Mouse (Mus musculus): ENCODE measurements around the gene Sergef. TPM values are rescaled to one million over a fixed set of nuclear protein-coding genes. Genes with fewer than 3 reads are reported as not detected.
A peak's percentile ranks its signal among the peaks of the same experiment; 100 is the strongest.

Sergef gene
- polyA plus RNA-seq, 1 experiment from 2014 or later: 15.0 TPM

- Histone ChIP-seq H3K27me3 (no peaks in the 10 kb centered on the region), H3K9me3 (replicated peaks) (no peaks in the 10 kb centered on the region), H3K9ac (no peak overlapping the region), H3K4me3 (replicated peaks) (no peak overlapping the region), H3K27ac (replicated peaks) (no peak overlapping the region), H3K4me2 (replicated peaks) (no peak overlapping the region), H3K4me1 (peaks cover 13% of the 10 kb centered on the region; the same call in 1 of the 2 replicates), H3K36me3 (0 out of 2 replicates have a peak, but pooled peaks cover 1% of the 10 kb centered on the region)
- ATAC-seq (ENCODE audit: insufficient number of reproducible peaks, low FRiP score, low TSS enrichment, low read depth): no peak
- WGBS: 56% methylated on average over 5 of the region's 5 CpGs
These were observed 24.2 kb downstream of the Sergef start for GRCm38 (mm10) chr7:46615256-46615977.

GRCm38 (mm10) chr7:46614263-46614662 lies 25.3 kb downstream of the Sergef start:
- H3K27me3 ChIP-seq: no peaks in the 10 kb centered on the region
- peaks cover 13% of the 10 kb centered on the region; the same call in 1 of the 2 replicates for H3K4me1 ChIP-seq
- no peak overlapping the region for H3K4me3 ChIP-seq (replicated peaks)
- H3K9me3 ChIP-seq (replicated peaks): no peaks in the 10 kb centered on the region
- ATAC-seq (ENCODE audit: insufficient number of reproducible peaks, low FRiP score, low TSS enrichment, low read depth): no peak
- WGBS: 90% methylated on average over 12 of the region's 12 CpGs
- no peaks in the 10 kb centered on the region for H3K36me3 ChIP-seq
- no peak overlapping the region for H3K9ac ChIP-seq
- H3K4me2 ChIP-seq (replicated peaks): no peak overlapping the region
- no peak overlapping the region for H3K27ac ChIP-seq (replicated peaks)

- no peak for ATAC-seq (ENCODE audit: insufficient number of reproducible peaks, low FRiP score, low TSS enrichment, low read depth)
- Histone ChIP-seq H3K4me2 (replicated peaks) (no peak overlapping the region), H3K27ac (replicated peaks) (no peak overlapping the region), H3K27me3 (no peaks in the 10 kb centered on the region), H3K4me1 (peaks cover 13% of the 10 kb centered on the region; the same call in 1 of the 2 replicates), H3K4me3 (replicated peaks) (no peak overlapping the region), H3K9ac (no peak overlapping the region), H3K9me3 (replicated peaks) (no peaks in the 10 kb centered on the region), H3K36me3 (no peaks in the 10 kb centered on the region)
- WGBS: 68% methylated on average over 10 of the region's 10 CpGs
These were observed 26.5 kb downstream of the Sergef start for GRCm38 (mm10) chr7:46613091-46613490.

- H3K4me3 ChIP-seq (replicated peaks): no peak overlapping the region
- 67% methylated on average over 6 of the region's 6 CpGs for WGBS
These were observed 27.1 kb downstream of the Sergef start for GRCm38 (mm10) chr7:46612421-46612937.

GRCm38 (mm10) chr7:46611970-46612369 lies 27.6 kb downstream of the Sergef start:
- Histone ChIP-seq H3K4me3 (replicated peaks) (no peak overlapping the region), H3K36me3 (no peaks in the 10 kb centered on the region), H3K4me2 (replicated peaks) (no peak overlapping the region), H3K4me1 (peaks cover 15% of the 10 kb centered on the region; the same call in 1 of the 2 replicates), H3K9me3 (replicated peaks) (no peaks in the 10 kb centered on the region), H3K27me3 (no peaks in the 10 kb centered on the region), H3K27ac (replicated peaks) (no peak overlapping the region), H3K9ac (0 out of 2 replicates have a peak overlapping the region, but pooled peaks have one; percentile 2)
- 65% methylated on average over 9 of the region's 9 CpGs for WGBS
- no peak for ATAC-seq (ENCODE audit: insufficient number of reproducible peaks, low FRiP score, low TSS enrichment, low read depth)

More at GRCm38 (mm10) chr7:46612421-46612937, 27.1 kb downstream of the Sergef start:
- Histone ChIP-seq H3K27me3 (no peaks in the 10 kb centered on the region), H3K9me3 (replicated peaks) (no peaks in the 10 kb centered on the region), H3K36me3 (no peaks in the 10 kb centered on the region), H3K27ac (replicated peaks) (no peak overlapping the region), H3K4me2 (replicated peaks) (no peak overlapping the region), H3K9ac (no peak overlapping the region), H3K4me1 (peaks cover 13% of the 10 kb centered on the region; the same call in 1 of the 2 replicates)
- no peak for ATAC-seq (ENCODE audit: insufficient number of reproducible peaks, low FRiP score, low TSS enrichment, low read depth)

GRCm38 (mm10) chr7:46609317-46609716 lies 30.3 kb downstream of the Sergef start:
- 79% methylated on average over 4 of the region's 4 CpGs for WGBS
- no peaks in the 10 kb centered on the region for H3K27me3 ChIP-seq

GRCm38 (mm10) chr7:46607428-46608055 lies 32.1 kb downstream of the Sergef start:
- Histone ChIP-seq H3K4me1 (peaks cover 14% of the 10 kb centered on the region; the same call in 1 of the 2 replicates), H3K4me3 (replicated peaks) (no peak overlapping the region), H3K27ac (replicated peaks) (no peak overlapping the region), H3K9ac (no peak overlapping the region), H3K27me3 (no peaks in the 10 kb centered on the region), H3K4me2 (replicated peaks) (no peak overlapping the region), H3K36me3 (no peaks in the 10 kb centered on the region), H3K9me3 (replicated peaks) (no peaks in the 10 kb centered on the region)
- 53% methylated on average over 11 of the region's 11 CpGs for WGBS
- no peak for ATAC-seq (ENCODE audit: insufficient number of reproducible peaks, low FRiP score, low TSS enrichment, low read depth)

More at GRCm38 (mm10) chr7:46609317-46609716, 30.3 kb downstream of the Sergef start:
- no peak for ATAC-seq (ENCODE audit: insufficient number of reproducible peaks, low FRiP score, low TSS enrichment, low read depth)
- Histone ChIP-seq H3K4me2 (replicated peaks) (no peak overlapping the region), H3K9me3 (replicated peaks) (no peaks in the 10 kb centered on the region), H3K9ac (no peak overlapping the region), H3K27ac (replicated peaks) (no peak overlapping the region), H3K36me3 (no peaks in the 10 kb centered on the region), H3K4me1 (peaks cover 18% of the 10 kb centered on the region; the same call in 1 of the 2 replicates), H3K4me3 (replicated peaks) (no peak overlapping the region)

- Histone ChIP-seq H3K36me3 (no peaks in the 10 kb centered on the region), H3K27me3 (no peaks in the 10 kb centered on the region), H3K4me1 (peaks cover 12% of the 10 kb centered on the region; the same call in 1 of the 2 replicates), H3K27ac (replicated peaks) (no peak overlapping the region), H3K9me3 (replicated peaks) (no peaks in the 10 kb centered on the region), H3K4me2 (replicated peaks) (no peak overlapping the region), H3K9ac (no peak overlapping the region), H3K4me3 (replicated peaks) (no peak overlapping the region)
- no peak for ATAC-seq (ENCODE audit: insufficient number of reproducible peaks, low FRiP score, low TSS enrichment, low read depth)
- 64% methylated on average over 8 of the region's 8 CpGs for WGBS
These were observed 32.6 kb downstream of the Sergef start for GRCm38 (mm10) chr7:46607031-46607426.

- Histone ChIP-seq H3K4me1 (peaks cover 12% of the 10 kb centered on the region; the same call in 1 of the 2 replicates), H3K4me2 (replicated peaks) (no peak overlapping the region), H3K27me3 (no peaks in the 10 kb centered on the region), H3K9me3 (replicated peaks) (no peaks in the 10 kb centered on the region), H3K36me3 (no peaks in the 10 kb centered on the region), H3K27ac (replicated peaks) (no peak overlapping the region), H3K4me3 (replicated peaks) (no peak overlapping the region), H3K9ac (no peak overlapping the region)
- 0 out of 2 replicates have a peak, but pooled peaks have one; percentile 17 for ATAC-seq (ENCODE audit: insufficient number of reproducible peaks, low FRiP score, low TSS enrichment, low read depth)
- 79% methylated on average over 7 of the region's 7 CpGs for WGBS
These were observed 33.1 kb downstream of the Sergef start for GRCm38 (mm10) chr7:46606391-46607030.

- Histone ChIP-seq H3K9me3 (replicated peaks) (no peaks in the 10 kb centered on the region), H3K4me3 (replicated peaks) (no peak overlapping the region), H3K4me1 (peaks cover 16% of the 10 kb centered on the region; the same call in 1 of the 2 replicates), H3K27ac (replicated peaks) (no peak overlapping the region), H3K27me3 (no peaks in the 10 kb centered on the region), H3K36me3 (no peaks in the 10 kb centered on the region), H3K9ac (no peak overlapping the region), H3K4me2 (replicated peaks) (no peak overlapping the region)
- ATAC-seq (ENCODE audit: insufficient number of reproducible peaks, low FRiP score, low TSS enrichment, low read depth): no peak
- 85% methylated on average over 7 of the region's 7 CpGs for WGBS
These were observed 36.6 kb downstream of the Sergef start for GRCm38 (mm10) chr7:46603051-46603450.

- H3K27ac ChIP-seq (replicated peaks): 0 out of 2 replicates have a peak overlapping the region, but pooled peaks have one; percentile 51
- ATAC-seq (ENCODE audit: insufficient number of reproducible peaks, low FRiP score, low TSS enrichment, low read depth): 0 out of 2 replicates have a peak, but pooled peaks have one; percentile 73
- no peaks in the 10 kb centered on the region for H3K9me3 ChIP-seq (replicated peaks)
- H3K4me1 ChIP-seq: peaks cover 15% of the 10 kb centered on the region; the same call in 1 of the 2 replicates
- H3K4me3 ChIP-seq (replicated peaks): no peak overlapping the region
- WGBS: 40% methylated on average over 4 of the region's 4 CpGs
- H3K9ac ChIP-seq: no peak overlapping the region
- no peak overlapping the region for H3K4me2 ChIP-seq (replicated peaks)
- no peaks in the 10 kb centered on the region for H3K36me3 ChIP-seq
- H3K27me3 ChIP-seq: no peaks in the 10 kb centered on the region
These were observed 37.5 kb downstream of the Sergef start for GRCm38 (mm10) chr7:46602079-46602478.

Measured in embryonic facial prominence, embryonic 15.5 days (tissue).